Mouse (Mus musculus): ENCODE data around the gene Tmem109.

Tmem109 gene

GRCm38 (mm10) chr19:10844206-10844605 lies 37.6 kb downstream of the Tmem109 start:
- DNase-seq (ENCODE audit: inconsistent age in 2 of 2, low spot score in 1 of 2): no peak

DNA sequence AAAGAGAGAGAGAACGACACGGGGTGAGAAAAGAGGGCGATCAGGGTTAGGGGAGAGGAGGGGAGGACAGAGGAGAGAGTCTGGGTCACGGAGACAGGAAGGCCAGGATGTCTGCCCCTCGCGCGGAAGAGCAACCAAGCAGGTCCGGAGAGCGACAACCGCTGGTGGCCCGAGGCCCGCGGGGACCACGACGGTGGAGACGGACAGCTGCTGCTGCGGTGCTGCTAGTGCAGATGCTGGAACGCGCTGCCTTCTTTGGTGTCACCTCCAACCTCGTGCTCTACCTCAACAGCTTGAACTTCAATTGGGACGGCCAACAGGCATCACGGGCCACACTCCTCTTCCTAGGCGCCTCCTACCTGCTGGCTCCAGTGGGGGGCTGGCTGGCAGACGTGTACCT lies 38.9 kb downstream of the Tmem109 start:
- DNase-seq (ENCODE audit: inconsistent age in 2 of 2, low spot score in 1 of 2): no peak

GRCm38 (mm10) chr19:10841721-10842626 lies 39.8 kb downstream of the Tmem109 start:
- peak; percentile 34 to 66 for DNase-seq (ENCODE audit: inconsistent age in 2 of 2, low spot score in 1 of 2)

- DNase-seq (ENCODE audit: inconsistent age in 2 of 2, low spot score in 1 of 2): no peak
These were observed 42.5 kb downstream of the Tmem109 start, which contains the start of gene Slc15a3 for GRCm38 (mm10) chr19:10839010-10839892. Slc15a3 (plus strand) TSS chr19:10839727.

DNA sequence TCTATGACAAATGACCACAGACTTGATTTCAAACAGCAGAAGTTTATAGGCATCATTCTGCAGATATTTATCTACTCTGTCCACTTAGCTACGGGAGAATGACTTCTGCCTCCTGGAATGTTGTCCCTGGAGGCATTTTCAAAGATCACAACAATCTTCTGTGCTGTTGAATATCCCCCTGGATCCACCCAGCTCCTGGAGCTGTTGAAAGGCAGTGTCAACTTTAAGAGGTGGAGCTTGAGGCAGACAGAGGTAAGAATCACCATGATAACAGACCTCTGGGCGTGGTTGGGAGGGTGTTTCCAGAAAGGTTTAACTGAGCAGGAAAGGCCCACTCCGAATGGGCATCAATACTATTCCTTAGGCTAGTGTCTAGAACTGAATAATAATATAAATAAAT lies 46.1 kb downstream of the Tmem109 start:
- no peak for DNase-seq (ENCODE audit: inconsistent age in 2 of 2, low spot score in 1 of 2)

GRCm38 (mm10) chr19:10833611-10834010 lies 48.2 kb downstream of the Tmem109 start:
- no peak for DNase-seq (ENCODE audit: inconsistent age in 2 of 2, low spot score in 1 of 2)

DNA sequence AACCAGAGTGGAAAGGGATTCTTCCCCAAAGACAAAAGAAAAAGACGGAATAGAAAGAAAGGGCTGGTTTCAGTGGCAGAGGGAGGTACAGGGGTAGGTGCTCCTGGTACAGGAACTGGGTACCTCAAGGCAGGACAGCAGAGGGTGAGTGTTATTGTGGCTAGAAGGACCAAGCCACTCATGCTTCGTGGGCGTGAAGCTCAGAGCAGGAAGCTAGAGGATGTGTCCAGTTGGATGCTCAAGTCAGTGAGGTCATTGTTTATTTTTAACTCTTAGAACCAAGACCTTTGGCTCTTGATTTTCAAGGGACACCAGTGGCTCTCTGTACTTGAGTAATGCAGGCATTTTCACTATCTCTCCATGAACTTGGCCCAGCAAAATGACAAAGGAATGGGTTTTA lies 49.8 kb downstream of the Tmem109 start:
- no peak for DNase-seq (ENCODE audit: inconsistent age in 2 of 2, low spot score in 1 of 2)

DNA sequence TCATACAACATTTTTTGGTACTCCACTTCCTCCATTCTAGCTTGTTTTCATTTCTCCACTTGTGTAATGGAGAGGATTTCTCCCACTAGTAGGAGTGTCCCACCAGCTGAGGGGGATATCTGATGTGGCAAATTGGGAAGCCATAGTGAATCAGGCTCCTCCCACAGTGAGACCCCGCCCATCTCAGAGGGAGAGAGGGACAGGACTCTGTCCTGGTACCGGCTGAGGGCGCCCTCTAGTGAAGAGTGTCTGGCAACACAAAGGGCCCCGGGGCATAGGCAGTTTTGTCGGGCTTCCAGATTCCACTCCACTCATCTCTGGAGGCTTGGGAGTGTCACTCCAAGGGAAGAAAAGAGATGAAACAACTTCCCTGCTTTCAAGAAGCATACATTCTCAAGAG lies 50.4 kb downstream of the Tmem109 start:
- peak; percentile 65 to 87 for DNase-seq (ENCODE audit: inconsistent age in 2 of 2, low spot score in 1 of 2)

GRCm38 (mm10) chr19:10829436-10830175 lies 52.2 kb downstream of the Tmem109 start, which contains the start of gene Cd6:
Cd6 (minus strand) TSS chr19:10830058.
- DNase-seq (ENCODE audit: inconsistent age in 2 of 2, low spot score in 1 of 2): no peak

DNA sequence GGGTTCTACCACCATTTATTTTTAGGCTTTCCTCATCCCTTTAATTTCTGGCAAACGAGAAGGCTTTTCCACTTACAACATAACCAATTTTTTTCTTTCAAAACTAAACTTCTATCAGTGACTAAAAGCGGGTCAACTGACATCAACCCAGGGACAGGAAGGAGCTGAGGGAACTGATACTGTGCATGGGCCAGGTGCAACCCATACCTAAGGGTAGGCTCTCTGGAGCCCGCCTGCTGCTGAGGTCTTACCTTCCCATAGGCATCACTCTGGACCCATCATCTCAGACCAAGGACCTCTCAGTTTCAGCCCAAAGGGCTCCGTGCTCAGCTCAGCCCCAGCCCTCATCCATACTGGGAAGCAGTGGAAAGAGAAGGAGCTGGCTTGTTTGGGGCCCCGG lies 53.5 kb downstream of the Tmem109 start:
- no peak for DNase-seq (ENCODE audit: inconsistent age in 2 of 2, low spot score in 1 of 2)

DNA sequence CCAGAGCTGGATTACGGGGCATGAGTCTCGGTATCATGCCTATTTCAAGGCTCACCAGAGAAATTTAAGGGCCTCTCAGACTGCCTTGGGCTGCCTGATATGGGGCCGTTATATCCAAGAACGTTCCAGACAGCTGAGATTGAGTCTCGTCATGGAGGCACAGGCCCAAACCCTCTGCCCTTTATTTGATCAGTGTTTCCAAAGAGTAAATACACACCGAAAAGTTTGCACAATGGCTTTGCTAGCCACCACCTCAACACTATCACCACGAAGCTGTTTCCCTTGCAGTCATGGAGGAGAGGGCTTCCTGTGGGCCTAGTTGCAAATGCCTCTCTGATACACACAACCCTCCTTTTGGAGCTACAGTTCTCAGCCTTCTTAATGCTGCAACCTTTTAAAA lies 57.7 kb downstream of the Tmem109 start:
- no peak for DNase-seq (ENCODE audit: inconsistent age in 2 of 2, low spot score in 1 of 2)

GRCm38 (mm10) chr19:10822534-10822933 lies 59.3 kb downstream of the Tmem109 start:
- no peak for DNase-seq (ENCODE audit: inconsistent age in 2 of 2, low spot score in 1 of 2)

GRCm38 (mm10) chr19:10821319-10821718 lies 60.5 kb downstream of the Tmem109 start:
- DNase-seq (ENCODE audit: inconsistent age in 2 of 2, low spot score in 1 of 2): no peak
